Mouse (Mus musculus): Measurements from ENCODE around the gene Zbtb20. TPM values are rescaled to one million over a fixed set of nuclear protein-coding genes. Genes with fewer than 3 reads are reported as not detected.

The Zbtb20 gene
- polyA plus RNA-seq, 1 experiment from 2014 or later = 38.1 TPM

- H3K4me3 ChIP-seq = 0 out of 2 replicates have a peak overlapping the region, but pooled peaks have one; percentile 21
- no peaks in the 10 kb centered on the region for H3K27me3 ChIP-seq (replicated peaks)
- peak; percentile 80 for ATAC-seq (ENCODE audit: insufficient number of reproducible peaks, low FRiP score)
- H3K9me3 ChIP-seq (replicated peaks) = no peaks in the 10 kb centered on the region
- H3K4me1 ChIP-seq (replicated peaks) = peaks cover 20% of the 10 kb centered on the region
- H3K9ac ChIP-seq = peak overlapping the region; percentile 54
- H3K27ac ChIP-seq (ENCODE audit: poor library complexity, severe bottlenecking) = peak overlapping the region; percentile 96
- H3K36me3 ChIP-seq = no peaks in the 10 kb centered on the region
- 11% methylated on average over 7 of the region's 7 CpGs for WGBS
- peak overlapping the region; percentile 64 for H3K4me2 ChIP-seq
Measured at GRCm38 (mm10) chr16:43363751-43364515, 488.3 kb downstream of the Zbtb20 start.

GRCm38 (mm10) chr16:43364516-43364910, 488.8 kb downstream of the Zbtb20 start:
- 0 out of 2 replicates have a peak overlapping the region, but pooled peaks have one; percentile 21 for H3K4me3 ChIP-seq
- no peak for ATAC-seq (ENCODE audit: insufficient number of reproducible peaks, low FRiP score)
- 62% methylated on average over 6 of the region's 6 CpGs for WGBS
- peaks cover 20% of the 10 kb centered on the region for H3K4me1 ChIP-seq (replicated peaks)
- peak overlapping the region; percentile 54; the same call in 1 of the 2 replicates for H3K9ac ChIP-seq
- H3K27ac ChIP-seq (ENCODE audit: poor library complexity, severe bottlenecking) = peak overlapping the region; percentile 96
- H3K27me3 ChIP-seq (replicated peaks) = no peaks in the 10 kb centered on the region
- H3K9me3 ChIP-seq (replicated peaks) = no peaks in the 10 kb centered on the region
- peak overlapping the region; percentile 64 for H3K4me2 ChIP-seq
- H3K36me3 ChIP-seq = no peaks in the 10 kb centered on the region

GRCm38 (mm10) chr16:43365277-43365676, 489.6 kb downstream of the Zbtb20 start:
- no peak overlapping the region for H3K27ac ChIP-seq (ENCODE audit: poor library complexity, severe bottlenecking)
- peaks cover 23% of the 10 kb centered on the region for H3K4me1 ChIP-seq (replicated peaks)
- ATAC-seq (ENCODE audit: insufficient number of reproducible peaks, low FRiP score) = no peak
- H3K9me3 ChIP-seq (replicated peaks) = no peaks in the 10 kb centered on the region
- no peaks in the 10 kb centered on the region for H3K27me3 ChIP-seq (replicated peaks)
- H3K36me3 ChIP-seq = no peaks in the 10 kb centered on the region
- H3K9ac ChIP-seq = no peak overlapping the region
- WGBS = 71% methylated on average over 3 of the region's 3 CpGs
- H3K4me2 ChIP-seq = no peak overlapping the region
- no peak overlapping the region for H3K4me3 ChIP-seq

GRCm38 (mm10) chr16:43370496-43371020, 494.9 kb downstream of the Zbtb20 start:
- Histone ChIP-seq H3K36me3 (no peaks in the 10 kb centered on the region), H3K4me1 (replicated peaks) (peaks cover 25% of the 10 kb centered on the region), H3K9me3 (replicated peaks) (no peaks in the 10 kb centered on the region), H3K4me3 (no peak overlapping the region), H3K27me3 (replicated peaks) (no peaks in the 10 kb centered on the region), H3K27ac (ENCODE audit: poor library complexity, severe bottlenecking) (no peak overlapping the region), H3K4me2 (no peak overlapping the region), H3K9ac (no peak overlapping the region)
- WGBS = 64% methylated on average over 3 of the region's 3 CpGs
- no peak for ATAC-seq (ENCODE audit: insufficient number of reproducible peaks, low FRiP score)

GRCm38 (mm10) chr16:43376782-43377181, 501.1 kb downstream of the Zbtb20 start:
- Histone ChIP-seq H3K9me3 (replicated peaks) (no peaks in the 10 kb centered on the region), H3K27me3 (replicated peaks) (no peaks in the 10 kb centered on the region), H3K4me3 (no peak overlapping the region), H3K4me1 (replicated peaks) (peaks cover 14% of the 10 kb centered on the region), H3K27ac (ENCODE audit: poor library complexity, severe bottlenecking) (no peak overlapping the region), H3K36me3 (no peaks in the 10 kb centered on the region), H3K9ac (no peak overlapping the region), H3K4me2 (no peak overlapping the region)
- ATAC-seq (ENCODE audit: insufficient number of reproducible peaks, low FRiP score) = no peak
- 84% methylated on average over 6 of the region's 6 CpGs for WGBS

GRCm38 (mm10) chr16:43379351-43380325, 504.0 kb downstream of the Zbtb20 start:
- Histone ChIP-seq H3K4me3 (no peak overlapping the region), H3K9me3 (replicated peaks) (no peaks in the 10 kb centered on the region), H3K36me3 (no peaks in the 10 kb centered on the region), H3K27ac (ENCODE audit: poor library complexity, severe bottlenecking) (no peak overlapping the region), H3K4me1 (replicated peaks) (peaks cover 10% of the 10 kb centered on the region), H3K9ac (no peak overlapping the region), H3K27me3 (replicated peaks) (no peaks in the 10 kb centered on the region), H3K4me2 (no peak overlapping the region)
- WGBS = 69% methylated on average over 7 of the region's 7 CpGs
- ATAC-seq (ENCODE audit: insufficient number of reproducible peaks, low FRiP score) = no peak

GRCm38 (mm10) chr16:43381183-43381582, 505.5 kb downstream of the Zbtb20 start:
- no peak overlapping the region for H3K27ac ChIP-seq (ENCODE audit: poor library complexity, severe bottlenecking)
- H3K4me2 ChIP-seq = no peak overlapping the region
- H3K27me3 ChIP-seq (replicated peaks) = no peaks in the 10 kb centered on the region
- no peaks in the 10 kb centered on the region for H3K9me3 ChIP-seq (replicated peaks)
- WGBS = 71% methylated on average over 2 of the region's 2 CpGs
- H3K4me3 ChIP-seq = no peak overlapping the region
- peaks cover 17% of the 10 kb centered on the region for H3K4me1 ChIP-seq (replicated peaks)
- ATAC-seq (ENCODE audit: insufficient number of reproducible peaks, low FRiP score) = no peak
- no peak overlapping the region for H3K9ac ChIP-seq
- H3K36me3 ChIP-seq = no peaks in the 10 kb centered on the region

GRCm38 (mm10) chr16:43383149-43383740, 507.6 kb downstream of the Zbtb20 start:
- Histone ChIP-seq H3K27me3 (replicated peaks) (no peaks in the 10 kb centered on the region), H3K36me3 (no peaks in the 10 kb centered on the region), H3K27ac (ENCODE audit: poor library complexity, severe bottlenecking) (0 out of 2 replicates have a peak overlapping the region, but pooled peaks have one; percentile 2), H3K4me1 (replicated peaks) (peaks cover 21% of the 10 kb centered on the region), H3K4me2 (no peak overlapping the region), H3K9ac (no peak overlapping the region), H3K9me3 (replicated peaks) (no peaks in the 10 kb centered on the region), H3K4me3 (no peak overlapping the region)
- ATAC-seq (ENCODE audit: insufficient number of reproducible peaks, low FRiP score) = no peak
- WGBS = 64% methylated on average over 7 of the region's 7 CpGs

- ATAC-seq (ENCODE audit: insufficient number of reproducible peaks, low FRiP score) = no peak
- H3K9me3 ChIP-seq (replicated peaks) = no peaks in the 10 kb centered on the region
- H3K27ac ChIP-seq (ENCODE audit: poor library complexity, severe bottlenecking) = no peak overlapping the region
- H3K4me3 ChIP-seq = no peak overlapping the region
- peaks cover 18% of the 10 kb centered on the region for H3K4me1 ChIP-seq (replicated peaks)
- 87% methylated on average over 4 of the region's 4 CpGs for WGBS
- H3K27me3 ChIP-seq (replicated peaks) = no peaks in the 10 kb centered on the region
- no peaks in the 10 kb centered on the region for H3K36me3 ChIP-seq
- H3K4me2 ChIP-seq = no peak overlapping the region
- H3K9ac ChIP-seq = no peak overlapping the region
Measured at GRCm38 (mm10) chr16:43384953-43385619, 509.4 kb downstream of the Zbtb20 start.

- H3K27ac ChIP-seq (ENCODE audit: poor library complexity, severe bottlenecking) = no peak overlapping the region
- no peaks in the 10 kb centered on the region for H3K36me3 ChIP-seq
- no peak overlapping the region for H3K4me3 ChIP-seq
- no peak overlapping the region for H3K4me2 ChIP-seq
- WGBS = 55% methylated on average over 5 of the region's 5 CpGs
- H3K4me1 ChIP-seq (replicated peaks) = peaks cover 18% of the 10 kb centered on the region
- no peaks in the 10 kb centered on the region for H3K9me3 ChIP-seq (replicated peaks)
- no peaks in the 10 kb centered on the region for H3K27me3 ChIP-seq (replicated peaks)
- ATAC-seq (ENCODE audit: insufficient number of reproducible peaks, low FRiP score) = no peak
- no peak overlapping the region for H3K9ac ChIP-seq
Measured at GRCm38 (mm10) chr16:43385620-43386210, 510.0 kb downstream of the Zbtb20 start.
